Mouse (Mus musculus) ES-E14 (cell line): ENCODE measurements at regions not wholly inside any gene's neighbourhood (a gene's known extent, or its start where the extent isn't known, plus 50 kb on each side); places are given as distances from the start of the nearest gene placed in this dataset.

Experiments used
- CHD2 ChIP-seq: IDR thresholded peaks from 2 replicates; pipeline ENCODE4 v1.6.1; 2014; ENCODE audit warnings: mild to moderate bottlenecking, low read depth, low read length, inconsistent platforms
- HCFC1 ChIP-seq: IDR thresholded peaks from 2 replicates; pipeline ENCODE4 v1.6.1; 2012; ENCODE audit warnings: low read length, inconsistent platforms, borderline replicate concordance; ENCODE audit not compliant: insufficient read depth
- MAFK ChIP-seq: IDR thresholded peaks from 2 replicates; pipeline ENCODE4 v1.6.1; 2014; ENCODE audit warnings: mild to moderate bottlenecking, low read depth, low read length, inconsistent platforms; ENCODE audit not compliant: insufficient read depth
- ZC3H11A ChIP-seq: IDR thresholded peaks from 2 replicates; pipeline ENCODE4 v1.6.1; 2012; ENCODE audit warnings: low read depth, mild to moderate bottlenecking, inconsistent platforms, low read length, borderline replicate concordance
- ZNF384 ChIP-seq: IDR thresholded peaks from 2 replicates; pipeline ENCODE4 v1.6.1; 2012; ENCODE audit warnings: low read depth, low read length, inconsistent platforms

GRCm38 (mm10) chr13:82903637-82904036 lies 600.2 kb upstream of the Mef2c start:
- TF ChIP-seq ZC3H11A = no peak
- no peak for TF ChIP-seq CHD2
- no peak for TF ChIP-seq MAFK
- no peak for TF ChIP-seq ZNF384
- no peak for TF ChIP-seq HCFC1
